8 mouse cellular contexts compared by ENCODE assay signal in genomic region chr8:120289698-120290181, GRCm38 (mm10).
DNase-seq lines count a peak whose midpoint lies in the region; ATAC-seq and TF ChIP-seq lines count a peak whose summit lies in the region.

No protein-coding gene starts in this region.

- H3K27me3 ChIP-seq in midbrain, embryonic 11.5 days (ENCODE audit: control insufficient read depth, insufficient read depth, low read length), result no peaks in the 10 kb centered on the region
- no peaks in the 10 kb centered on the region for H3K27me3 ChIP-seq in midbrain, embryonic 15.5 days (replicated peaks)
- H3K27me3 ChIP-seq in embryonic facial prominence, embryonic 12.5 days, result no peaks in the 10 kb centered on the region
- H3K27me3 ChIP-seq in heart, embryonic 12.5 days (replicated peaks), result no peaks in the 10 kb centered on the region
- H3K27me3 ChIP-seq in midbrain, postnatal 0 days (ENCODE audit: insufficient read depth, low read length), result no peaks in the 10 kb centered on the region

- H3K4me2 ChIP-seq in midbrain, embryonic 11.5 days, result no peak overlapping the region
- no peak overlapping the region for H3K4me2 ChIP-seq in midbrain, embryonic 15.5 days
- no peak overlapping the region for H3K4me2 ChIP-seq in embryonic facial prominence, embryonic 12.5 days (replicated peaks)
- H3K4me2 ChIP-seq in heart, embryonic 12.5 days, result peak overlapping the region; percentile 24
- no peak overlapping the region for H3K4me2 ChIP-seq in midbrain, postnatal 0 days (ENCODE audit: low read depth, low read length, poor library complexity, severe bottlenecking)

- no peak overlapping the region for H3K4me3 ChIP-seq in midbrain, embryonic 11.5 days (ENCODE audit: low read depth, low read length)
- H3K4me3 ChIP-seq in midbrain, embryonic 15.5 days, result no peak overlapping the region
- no peak overlapping the region for H3K4me3 ChIP-seq in embryonic facial prominence, embryonic 12.5 days
- H3K4me3 ChIP-seq in heart, embryonic 12.5 days, result no peak overlapping the region
- no peak overlapping the region for H3K4me3 ChIP-seq in midbrain, postnatal 0 days (ENCODE audit: low read depth, low read length)

- peak overlapping the region; percentile 57 for H3K27ac ChIP-seq in midbrain, embryonic 11.5 days (ENCODE audit: low read depth, low read length)
- no peak overlapping the region for H3K27ac ChIP-seq in midbrain, embryonic 15.5 days
- H3K27ac ChIP-seq in embryonic facial prominence, embryonic 12.5 days, result peak overlapping the region; percentile 46
- peak overlapping the region; percentile 79 for H3K27ac ChIP-seq in heart, embryonic 12.5 days (ENCODE audit: poor library complexity, severe bottlenecking)
- H3K27ac ChIP-seq in midbrain, postnatal 0 days (ENCODE audit: low read depth, low read length), result no peak overlapping the region

- peaks cover 72% of the 10 kb centered on the region for H3K4me1 ChIP-seq in midbrain, embryonic 11.5 days (ENCODE audit: control insufficient read depth, insufficient read depth, low read length)
- peaks cover 70% of the 10 kb centered on the region for H3K4me1 ChIP-seq in midbrain, embryonic 15.5 days
- peaks cover 87% of the 10 kb centered on the region for H3K4me1 ChIP-seq in embryonic facial prominence, embryonic 12.5 days
- peaks cover 88% of the 10 kb centered on the region for H3K4me1 ChIP-seq in heart, embryonic 12.5 days (replicated peaks)
- H3K4me1 ChIP-seq in midbrain, postnatal 0 days (ENCODE audit: insufficient read depth, low read length), result peaks cover 50% of the 10 kb centered on the region

- peak; percentile 20; the same call in 1 of the 2 replicates for ATAC-seq in midbrain, embryonic 11.5 days (ENCODE audit: low FRiP score)
- ATAC-seq in midbrain, embryonic 15.5 days (replicated peaks), result no peak
- ATAC-seq in embryonic facial prominence, embryonic 12.5 days (ENCODE audit: insufficient number of reproducible peaks, insufficient read depth, low FRiP score, low TSS enrichment), result no peak
- ATAC-seq in heart, embryonic 12.5 days (ENCODE audit: insufficient number of reproducible peaks, low FRiP score), result peak; percentile 63
- no peak for ATAC-seq in midbrain, postnatal 0 days (ENCODE audit: low FRiP score)

- peak overlapping the region; percentile 7; the same call in 1 of the 2 replicates for H3K9ac ChIP-seq in midbrain, embryonic 11.5 days (ENCODE audit: low read length)
- H3K9ac ChIP-seq in midbrain, embryonic 15.5 days, result no peak overlapping the region
- H3K9ac ChIP-seq in embryonic facial prominence, embryonic 12.5 days, result peak overlapping the region; percentile 11; the same call in 1 of the 2 replicates
- 0 out of 2 replicates have a peak overlapping the region, but pooled peaks have one; percentile 4 for H3K9ac ChIP-seq in heart, embryonic 12.5 days
- no peak overlapping the region for H3K9ac ChIP-seq in midbrain, postnatal 0 days (replicated peaks; ENCODE audit: low read length, poor library complexity, severe bottlenecking)

- H3K9me3 ChIP-seq in midbrain, embryonic 11.5 days (ENCODE audit: control insufficient read depth, low read length), result no peaks in the 10 kb centered on the region
- no peaks in the 10 kb centered on the region for H3K9me3 ChIP-seq in midbrain, embryonic 15.5 days
- no peaks in the 10 kb centered on the region for H3K9me3 ChIP-seq in embryonic facial prominence, embryonic 12.5 days
- H3K9me3 ChIP-seq in heart, embryonic 12.5 days (replicated peaks), result no peaks in the 10 kb centered on the region
- H3K9me3 ChIP-seq in midbrain, postnatal 0 days (ENCODE audit: low read length), result no peaks in the 10 kb centered on the region

- H3K36me3 ChIP-seq in midbrain, embryonic 11.5 days (ENCODE audit: control insufficient read depth, insufficient read depth, low read length), result no peaks in the 10 kb centered on the region
- no peaks in the 10 kb centered on the region for H3K36me3 ChIP-seq in midbrain, embryonic 15.5 days (replicated peaks)
- no peaks in the 10 kb centered on the region for H3K36me3 ChIP-seq in embryonic facial prominence, embryonic 12.5 days
- no peaks in the 10 kb centered on the region for H3K36me3 ChIP-seq in heart, embryonic 12.5 days
- no peaks in the 10 kb centered on the region for H3K36me3 ChIP-seq in midbrain, postnatal 0 days (ENCODE audit: insufficient read depth, low read length)

- WGBS in midbrain, embryonic 11.5 days, result 33% methylated on average over 10 of the region's 10 CpGs
- 29% methylated on average over 10 of the region's 10 CpGs for WGBS in midbrain, embryonic 15.5 days
- WGBS in embryonic facial prominence, embryonic 12.5 days, result 36% methylated on average over 10 of the region's 10 CpGs
- 13% methylated on average over 10 of the region's 10 CpGs for WGBS in heart, embryonic 12.5 days
- WGBS in midbrain, postnatal 0 days, result 44% methylated on average over 10 of the region's 10 CpGs

- no peak for DNase-seq in midbrain, embryonic 11.5 days (ENCODE audit: low spot score, missing footprints)
- DNase-seq in left cerebral cortex, postnatal 25 days (ENCODE audit: low spot score in 2 of 2), result peak; percentile 65 to 78
- peak; percentile 72 for DNase-seq in midbrain, postnatal 0 days (ENCODE audit: low spot score)
- no peak for DNase-seq in spleen, adult 18-20 months
- no peak for DNase-seq in thymus, postnatal 0 days (ENCODE audit: low spot score)

- TF ChIP-seq CTCF in midbrain, postnatal 0 days (IDR thresholded peaks at IDR 0.05), result no peak

- intact Hi-C loops in left cerebral cortex, postnatal 25 days (cut with DNase I), result loop anchor here (5.0 kb wide), 2 partner anchors 112 to 308 kb away; partner anchors contain the start of gene Fam92b

Comparison
In these comparisons a context has a peak if more than half of its experiments do, and no peak if none do; other contexts are left out.
1. ATAC-seq: peak in midbrain, embryonic 11.5 days (single experiment) and heart, embryonic 12.5 days (single experiment); none in midbrain, embryonic 15.5 days (single experiment), embryonic facial prominence, embryonic 12.5 days (single experiment) and midbrain, postnatal 0 days (single experiment).
2. DNase-seq: peak in left cerebral cortex, postnatal 25 days (2 of 2) and midbrain, postnatal 0 days (single experiment); none in midbrain, embryonic 11.5 days (single experiment), spleen, adult 18-20 months (0 of 2) and thymus, postnatal 0 days (single experiment).
3. H3K27ac ChIP-seq: peak in midbrain, embryonic 11.5 days (single experiment), embryonic facial prominence, embryonic 12.5 days (single experiment) and heart, embryonic 12.5 days (single experiment); none in midbrain, embryonic 15.5 days (single experiment) and midbrain, postnatal 0 days (single experiment).
4. H3K9ac ChIP-seq: peak in midbrain, embryonic 11.5 days (single experiment), embryonic facial prominence, embryonic 12.5 days (single experiment) and heart, embryonic 12.5 days (single experiment); none in midbrain, embryonic 15.5 days (single experiment) and midbrain, postnatal 0 days (single experiment).